Comparison of ENCODE assay signal across 8 mouse cellular contexts in genomic region chr8:128356796-128357539, GRCm38 (mm10). TPM values are rescaled to one million over a fixed set of nuclear protein-coding genes. Genes with fewer than 3 reads are reported as not detected.
DNase-seq lines count a peak whose midpoint lies in the region; ATAC-seq lines count a peak whose summit lies in the region.

No protein-coding gene starts in this region.

- H3K27ac ChIP-seq in intestine, embryonic 15.5 days = peak overlapping the region; percentile 89

- peak; percentile 87 for DNase-seq in adrenal gland, postnatal 10 days
- DNase-seq in embryo, embryonic 9.5 days (ENCODE audit: extremely low spot score) = peak; percentile 88
- DNase-seq in gastrocnemius, postnatal 4 days (ENCODE audit: low spot score in 2 of 2) = peak; percentile 76 to 86
- peak; percentile 54 to 55 for DNase-seq in left cerebral cortex, postnatal 25 days (ENCODE audit: low spot score in 2 of 2)
- peak; percentile 48 to 56 for DNase-seq in right cerebral cortex, adult 2 months (ENCODE audit: low spot score in 2 of 2)
- DNase-seq in urinary bladder, postnatal 25 days (ENCODE audit: low spot score) = peak; percentile 63

- 5% methylated on average over 43 of the region's 49 CpGs for WGBS in intestine, embryonic 15.5 days

- no peaks in the 10 kb centered on the region for H3K27me3 ChIP-seq in intestine, embryonic 15.5 days (replicated peaks)

- peak overlapping the region; percentile 67 for H3K4me3 ChIP-seq in intestine, embryonic 15.5 days (replicated peaks)

- peaks cover 10% of the 10 kb centered on the region for H3K4me1 ChIP-seq in intestine, embryonic 15.5 days (replicated peaks)

- H3K4me2 ChIP-seq in intestine, embryonic 15.5 days (replicated peaks) = peak overlapping the region; percentile 99

- no peaks in the 10 kb centered on the region for H3K36me3 ChIP-seq in intestine, embryonic 15.5 days

- H3K9ac ChIP-seq in intestine, embryonic 15.5 days = peak overlapping the region; percentile 76

- peak; percentile 82 for ATAC-seq in intestine, embryonic 15.5 days
- peak; percentile 66 for ATAC-seq in megakaryocyte progenitor cell, adult 5-6 weeks (replicated peaks; ENCODE audit: poor library complexity)

- intact Hi-C loops in left cerebral cortex, postnatal 25 days (cut with DNase I) = loop anchor here (5.0 kb wide), 2 partner anchors 325 to 415 kb away; no protein-coding TSS in a partner anchor

- no peaks in the 10 kb centered on the region for H3K9me3 ChIP-seq in intestine, embryonic 15.5 days

RNA-seq across cellular contexts. Expression of gene Nrp1, which starts 1.4 kb away (rescaled TPM):
- 100 to 1,000 TPM in 1 of 2 experiments, 10 to 100 TPM in 1; 95.7 to 143 TPM for total RNA-seq in adrenal gland, postnatal 10 days (2021)
- total RNA-seq in gastrocnemius, postnatal 4 days (2021) = 10 to 100 TPM; 85.3 to 87.5 TPM
- polyA plus RNA-seq in intestine, embryonic 15.5 days (2015; fragmentation: Nextera tagmentation; extraction: Ambion mirVana) = 60.7 and 62.7 TPM in 2 replicates
- total RNA-seq in left cerebral cortex, postnatal 25 days (2021) = 10 to 100 TPM; 24.6 to 29.6 TPM
- 8.3 and 9.4 TPM in 2 replicates for total RNA-seq in megakaryocyte progenitor cell, adult 5-6 weeks (2015)
- 9.7 and 11.7 TPM in 2 replicates for total RNA-seq in megakaryocyte progenitor cell, adult 5-6 weeks (2017)

Comparison
In these comparisons a context has a peak if more than half of its experiments do, and no peak if none do; other contexts are left out.
1. Peak in every context shown above with its lines: DNase-seq, ATAC-seq, H3K4me3 ChIP-seq and H3K27ac ChIP-seq.